Comparison of ENCODE assay signal across 27 mouse cellular contexts in the genomic region with DNA sequence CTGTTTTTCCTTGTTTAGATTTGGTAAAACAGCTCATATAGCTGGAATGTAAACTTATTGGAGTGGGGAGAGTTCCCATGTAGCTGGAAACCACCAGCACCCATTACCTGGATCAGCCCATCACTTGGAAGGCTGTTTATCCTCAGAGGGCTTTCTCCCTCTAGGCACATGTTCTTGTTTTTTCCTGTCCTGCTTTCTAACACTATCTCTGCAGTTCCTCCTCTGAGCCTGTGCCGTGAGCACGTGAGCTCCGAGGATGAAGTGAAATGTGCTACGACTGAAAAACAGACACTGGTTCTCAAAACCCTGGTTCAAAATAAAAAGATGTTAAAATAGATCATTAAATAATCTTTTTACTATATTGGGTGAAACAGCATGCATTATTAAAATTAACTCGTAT. TPM values are rescaled to one million over a fixed set of nuclear protein-coding genes. Genes with fewer than 3 reads are reported as not detected.
DNase-seq lines count a peak whose midpoint lies in the region; ATAC-seq and TF ChIP-seq lines count a peak whose summit lies in the region.
"Had no signal": no experiment of that assay in that cellular context is flagged by ENCODE, and none has a peak within 500 bp of the region (broad histone marks: within the 10 kb centered on the region; RNA-seq: fewer than 3 reads in every experiment).

No protein-coding gene starts in this region.

- H3K27me3 ChIP-seq in heart, adult 2 months (ENCODE audit: control insufficient read depth, insufficient read depth, low read length), result no peaks in the 10 kb centered on the region
- H3K27me3 ChIP-seq in heart, embryonic 14.5 days (ENCODE audit: control insufficient read depth, insufficient read depth, low read length), result no peaks in the 10 kb centered on the region
- no peaks in the 10 kb centered on the region for H3K27me3 ChIP-seq in heart, postnatal 0 days (ENCODE audit: control insufficient read depth, insufficient read depth, low read length)
- H3K27me3 ChIP-seq: embryonic facial prominence, embryonic 13.5 days; hindbrain, embryonic 12.5 days; kidney, embryonic 15.5 days; limb, embryonic 12.5 days; Patski had no signal

- H3K36me3 ChIP-seq in heart, adult 2 months (ENCODE audit: control insufficient read depth, insufficient read depth, low read length), result peaks cover 43% of the 10 kb centered on the region
- peaks cover 34% of the 10 kb centered on the region for H3K36me3 ChIP-seq in heart, embryonic 14.5 days (ENCODE audit: control insufficient read depth, insufficient read depth, low read length)
- peaks cover 52% of the 10 kb centered on the region for H3K36me3 ChIP-seq in heart, postnatal 0 days (replicated peaks; ENCODE audit: control insufficient read depth, insufficient read depth, low read length)
- H3K36me3 ChIP-seq: embryonic facial prominence, embryonic 13.5 days; kidney, embryonic 15.5 days had no signal

- no peak for DNase-seq in heart, adult 2 months
- DNase-seq in heart, postnatal 10 days, result no peak
- DNase-seq in heart, postnatal 36 days, result no peak
- no peak for DNase-seq in left cerebral cortex, adult 2 months (ENCODE audit: extremely low spot score in 1 of 2, low spot score in 2 of 2)
- DNase-seq in left cerebral cortex, adult 18-20 months (ENCODE audit: low spot score in 2 of 2), result no peak
- peak; percentile 35 for DNase-seq in heart, postnatal 0 days (ENCODE audit: low spot score)
- DNase-seq: adrenal gland, postnatal 10 days; cerebellum, adult 11 months; cerebellum, adult 9-10 months; kidney, adult 18-20 months; kidney, postnatal 25 days; liver, postnatal 0 days; lung, postnatal 36 days; thymus, postnatal 14 days had no signal

- WGBS in heart, adult 2 months, result 25% methylated on average over 5 of the region's 5 CpGs
- 37% methylated on average over 5 of the region's 5 CpGs for WGBS in heart, embryonic 14.5 days
- WGBS in heart, postnatal 0 days, result 25% methylated on average over 5 of the region's 5 CpGs

- no peaks in the 10 kb centered on the region for H3K79me2 ChIP-seq in heart, adult 2 months (replicated peaks; ENCODE audit: control insufficient read depth, insufficient read depth, low read length)

- no peaks in the 10 kb centered on the region for H3K9me3 ChIP-seq in heart, embryonic 14.5 days (ENCODE audit: control insufficient read depth, low read length)
- no peaks in the 10 kb centered on the region for H3K9me3 ChIP-seq in heart, postnatal 0 days (replicated peaks; ENCODE audit: control insufficient read depth, low read length)
- H3K9me3 ChIP-seq: embryonic facial prominence, embryonic 13.5 days; hindbrain, embryonic 12.5 days; kidney, embryonic 15.5 days; limb, embryonic 12.5 days had no signal

- TF ChIP-seq EP300 in heart, adult 2 months (IDR thresholded peaks at IDR 0.05; ENCODE audit: insufficient read depth, low read depth, low read length), result 0 out of 2 replicates have a peak, but pooled peaks have one; percentile 20
- no peak for TF ChIP-seq EP300 in heart, postnatal 0 days (IDR thresholded peaks at IDR 0.05; ENCODE audit: low read depth)

- intact Hi-C loops in heart, adult 2 months (cut with DNase I), result no loop called here
- intact Hi-C loops in heart, postnatal 10 days (cut with DNase I), result loop anchor here (10.0 kb wide), 1 partner anchor 1328 kb away; no protein-coding TSS in a partner anchor
- intact Hi-C loops in heart, postnatal 36 days (cut with DNase I), result no loop called here
- intact Hi-C loops in left cerebral cortex, adult 2 months (cut with DNase I), result no loop called here

- no peak overlapping the region for H3K9ac ChIP-seq in heart, adult 2 months (ENCODE audit: low read depth, low read length)
- H3K9ac ChIP-seq in heart, embryonic 14.5 days (ENCODE audit: low read length), result peak overlapping the region; percentile 49
- no peak overlapping the region; the same call in 1 of the 2 replicates for H3K9ac ChIP-seq in heart, postnatal 0 days (replicated peaks; ENCODE audit: low read depth, low read length)
- H3K9ac ChIP-seq: embryonic facial prominence, embryonic 13.5 days; hindbrain, embryonic 12.5 days; kidney, embryonic 15.5 days; limb, embryonic 12.5 days; liver, postnatal 0 days had no signal

- H3K4me3 ChIP-seq in heart, adult 2 months, result no peak overlapping the region
- H3K4me3 ChIP-seq in heart, embryonic 14.5 days (ENCODE audit: control insufficient read depth in 1 of 2, insufficient read depth in 1 of 2, low read depth in 1 of 2, low read length in 2 of 2), result no peak overlapping the region
- no peak overlapping the region for H3K4me3 ChIP-seq in left cerebral cortex, adult 2 months
- no peak overlapping the region for H3K4me3 ChIP-seq in heart, postnatal 0 days (ENCODE audit: low read depth, low read length)
- H3K4me3 ChIP-seq: embryonic facial prominence, embryonic 13.5 days; erythroblast, embryonic 14.5 days; hindbrain, embryonic 12.5 days; kidney, embryonic 15.5 days; limb, embryonic 12.5 days had no signal

- ATAC-seq in heart, embryonic 14.5 days (ENCODE audit: insufficient number of reproducible peaks, insufficient read depth, low FRiP score, low read depth), result no peak
- ATAC-seq in heart, postnatal 0 days (ENCODE audit: insufficient read depth, low read depth), result 0 out of 2 replicates have a peak, but pooled peaks have one; percentile 19
- no peak for ATAC-seq in erythroblast, adult 5-6 weeks (replicated peaks; ENCODE audit: low FRiP score, poor library complexity, severe bottlenecking)
- ATAC-seq: forebrain, embryonic 16.5 days; hindbrain, postnatal 0 days; liver, postnatal 0 days; midbrain, embryonic 16.5 days; Patski had no signal

- peaks cover 25% of the 10 kb centered on the region for H3K4me1 ChIP-seq in heart, adult 2 months (ENCODE audit: control insufficient read depth, insufficient read depth, low read length)
- peaks cover 26 to 37% of the 10 kb centered on the region in 2 experiments for H3K4me1 ChIP-seq in heart, embryonic 14.5 days (ENCODE audit: control insufficient read depth in 2 of 2, insufficient read depth in 2 of 2, low read length in 2 of 2)
- peaks cover 14% of the 10 kb centered on the region for H3K4me1 ChIP-seq in heart, postnatal 0 days (ENCODE audit: control insufficient read depth, insufficient read depth)

- peak overlapping the region; percentile 44 for H3K4me2 ChIP-seq in heart, embryonic 14.5 days (ENCODE audit: low read length)
- no peak overlapping the region for H3K4me2 ChIP-seq in heart, postnatal 0 days (ENCODE audit: low read depth, low read length)
- H3K4me2 ChIP-seq: embryonic facial prominence, embryonic 13.5 days; hindbrain, embryonic 12.5 days; kidney, embryonic 15.5 days; limb, embryonic 12.5 days; midbrain, embryonic 11.5 days had no signal

- no peak for TF ChIP-seq POLR2A in heart, adult 2 months (IDR thresholded peaks at IDR 0.05; ENCODE audit: insufficient read depth, low read depth, low read length)

- peak overlapping the region; percentile 64 for H3K27ac ChIP-seq in heart, adult 2 months
- H3K27ac ChIP-seq in heart, embryonic 14.5 days (replicated peaks in 1 of 2; ENCODE audit: control insufficient read depth in 1 of 2, insufficient read depth in 1 of 2, low read depth in 2 of 2, low read length in 2 of 2), result peak overlapping the region; percentile 77 to 84
- H3K27ac ChIP-seq in left cerebral cortex, adult 2 months, result peak overlapping the region; percentile 38
- H3K27ac ChIP-seq in heart, postnatal 0 days (ENCODE audit: low read depth), result peak overlapping the region; percentile 86
- H3K27ac ChIP-seq: embryonic facial prominence, embryonic 13.5 days; hindbrain, embryonic 12.5 days; hindbrain, postnatal 0 days; kidney, embryonic 15.5 days; limb, embryonic 12.5 days had no signal

- TF ChIP-seq CTCF in heart, adult 2 months (IDR thresholded peaks at IDR 0.05), result no peak
- TF ChIP-seq CTCF in left cerebral cortex, adult 2 months (IDR thresholded peaks at IDR 0.05), result no peak
- TF ChIP-seq CTCF in heart, postnatal 0 days (IDR thresholded peaks at IDR 0.05; ENCODE audit: low read depth), result no peak

RNA-seq across cellular contexts. Expression of gene Pdlim1, which starts 30.8 kb away (rescaled TPM):
- total RNA-seq in heart, adult 2 months (2021), result 100 to 1,000 TPM; 137 to 139 TPM
- polyA plus RNA-seq in heart, adult 2 months (2012; rRNA removed), result 116 and 125 TPM in 2 replicates
- 100 to 1,000 TPM; 235 to 249 TPM for total RNA-seq in heart, postnatal 10 days (2021)
- polyA plus RNA-seq in heart, embryonic 14.5 days (2014; fragmentation: Nextera tagmentation; extraction: Ambion mirVana), result 266 and 278 TPM in 2 replicates
- 100 to 1,000 TPM; 148 to 150 TPM for total RNA-seq in heart, postnatal 36 days (2021)
- 10 to 100 TPM; 16.7 to 20.1 TPM for total RNA-seq in left cerebral cortex, adult 2 months (2021)
- 10 to 100 TPM; 22.7 to 25.0 TPM for total RNA-seq in left cerebral cortex, adult 18-20 months (2021)
- total RNA-seq in heart, postnatal 0 days (2014; rRNA removed; ENCODE audit: low replicate concordance), result 96.5 and 117 TPM in 2 replicates
- 206 and 230 TPM in 2 replicates for polyA plus RNA-seq in heart, postnatal 0 days (2015; fragmentation: Nextera tagmentation; extraction: Ambion mirVana)
- total RNA-seq in erythroblast, adult 5-6 weeks (2015; ENCODE audit: low replicate concordance), result 19.6 and 24.0 TPM in 2 replicates
- 8.9 and 32.3 TPM in 2 replicates for total RNA-seq in erythroblast, adult 5-6 weeks (2017; ENCODE audit: low replicate concordance)
- total RNA-seq: MEL had no signal
